Mouse (Mus musculus): ENCODE measurements around the gene Olfr1229.

Gene Olfr1229

DNA sequence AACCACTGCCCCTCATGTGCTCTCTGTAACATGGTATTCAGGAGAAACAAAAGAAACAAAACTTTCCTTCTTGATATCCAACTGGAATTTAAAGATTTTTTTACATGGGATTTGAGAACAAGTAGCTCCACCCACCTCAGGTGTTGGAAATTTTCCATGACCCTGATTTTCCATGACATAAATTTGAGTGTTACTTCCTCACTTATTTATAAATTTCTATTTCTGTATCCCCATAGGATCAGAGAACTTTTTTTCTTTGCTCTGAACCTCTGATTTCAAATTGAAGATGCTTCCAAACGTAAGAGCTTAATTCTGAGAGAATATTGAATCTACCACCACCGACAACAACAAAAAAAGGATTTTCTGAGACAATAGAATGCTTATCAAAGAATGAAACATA, at the start of gene Olfr1229:
Olfr1229 (minus strand) TSS at position 101 of the 400 bp plus-strand sequence.
- no peak for DNase-seq (ENCODE audit: low read depth, low spot score)

DNA sequence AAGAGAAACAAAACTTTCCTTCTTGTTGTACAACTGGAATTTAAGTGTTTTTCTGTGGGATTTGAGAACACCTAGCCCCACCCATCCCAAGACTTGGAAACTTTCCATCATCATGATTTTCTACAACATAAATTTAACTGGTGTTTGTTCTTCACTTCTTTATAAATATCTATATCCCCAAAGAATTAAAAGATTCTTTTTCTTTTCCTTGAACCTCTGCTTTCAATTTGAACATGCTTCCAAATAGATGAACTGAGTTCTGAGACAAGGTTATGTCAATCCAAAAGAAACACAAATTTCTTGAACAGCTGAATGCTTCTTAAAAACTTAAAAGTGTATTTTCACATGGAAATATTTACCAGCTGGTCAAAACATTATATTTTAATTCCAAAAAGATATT, 41.8 kb upstream of the Olfr1229 start, which contains the start of gene Olfr1232:
Olfr1232 (minus strand) TSS at position 101 of the 400 bp plus-strand sequence.
- DNase-seq (ENCODE audit: low read depth, low spot score): no peak

DNA sequence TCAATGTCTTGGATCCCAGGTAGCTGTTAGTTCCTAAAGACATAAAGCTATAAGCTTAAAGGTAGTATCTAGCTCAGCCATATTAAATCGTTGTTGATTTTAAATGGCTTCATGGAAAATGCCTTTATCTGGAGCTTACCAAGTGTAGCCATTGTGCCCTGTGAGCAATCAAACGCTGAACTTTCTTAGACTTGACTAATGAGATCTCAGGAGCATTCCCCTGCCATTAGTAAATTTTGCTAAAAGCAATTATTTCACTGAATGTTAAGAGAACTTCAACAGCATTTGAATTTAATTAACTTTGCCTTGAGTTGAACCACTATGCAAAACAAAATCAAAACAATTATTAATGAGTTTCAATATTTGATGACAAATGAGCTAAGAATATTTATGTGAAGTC, 19.2 kb upstream of the Olfr1229 start, which contains the start of gene Olfr1231:
Olfr1231 (minus strand) TSS at position 101 of the 400 bp plus-strand sequence.
- DNase-seq (ENCODE audit: low read depth, low spot score): no peak

DNA sequence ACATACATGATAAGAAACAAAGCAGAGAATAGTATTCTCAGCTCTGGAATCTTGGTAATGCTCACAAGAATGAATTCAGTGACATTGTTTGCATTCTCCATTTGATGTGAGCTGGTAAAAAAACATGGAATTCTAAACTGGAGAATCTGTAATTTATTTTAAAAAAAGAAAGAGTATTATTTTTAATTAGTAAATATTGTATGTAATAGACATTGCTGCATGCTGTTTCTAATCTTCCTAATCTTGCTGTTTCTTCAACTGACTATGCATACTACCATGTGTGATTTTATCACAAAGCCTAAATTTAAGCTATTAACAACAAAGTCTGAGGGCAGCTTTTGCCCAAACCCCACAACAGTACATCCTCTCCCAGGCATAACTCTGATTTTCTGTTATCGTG, 9.4 kb upstream of the Olfr1229 start, which contains the start of gene Olfr1230:
Olfr1230 (minus strand) TSS at position 101 of the 400 bp plus-strand sequence.
- no peak for DNase-seq (ENCODE audit: low read depth, low spot score)

DNA sequence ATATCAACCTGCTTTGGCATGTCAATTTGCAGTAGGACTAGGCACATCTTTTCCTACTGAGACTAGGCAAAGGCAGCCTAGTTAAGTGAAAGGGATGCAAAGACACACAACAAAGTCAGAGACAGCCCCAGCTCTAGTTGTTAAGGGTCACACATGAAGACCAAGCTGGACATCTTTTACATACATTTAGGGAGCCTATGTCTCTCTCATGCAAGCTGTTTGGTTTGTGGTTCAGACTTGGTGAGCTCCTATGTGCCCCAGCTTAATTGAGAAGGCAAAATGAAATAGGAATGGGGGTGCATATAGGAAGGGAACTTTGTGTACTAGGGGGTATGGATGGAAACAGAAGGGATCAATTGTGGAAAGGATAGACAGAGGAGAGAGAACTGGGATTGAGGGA, 33.9 kb downstream of the Olfr1229 start, which contains the start of gene Olfr1228:
Olfr1228 (minus strand) TSS at position 101 of the 400 bp plus-strand sequence.
- DNase-seq (ENCODE audit: low read depth, low spot score): no peak

Data from retina, adult 2 months (tissue).